Mouse (Mus musculus) layer of hippocampus, adult 9-11 months (tissue): ENCODE results near the gene Fbxl14.
"Not testable (repeated sequence)": the region's sequence is repeated elsewhere in the genome, so short reads cannot be mapped to it uniquely, and the experiment has no call there.

Source experiments
- DNase-seq: peaks from one replicate; pipeline ENCODE4 v3.0.0; 2022

Fbxl14 gene

GRCm38 (mm10) chr6:119479343-119479875, at the start of gene Fbxl14:
Gene Fbxl14, plus strand, starts transcription at chr6:119479668.
- peak; percentile 37 for DNase-seq

DNA sequence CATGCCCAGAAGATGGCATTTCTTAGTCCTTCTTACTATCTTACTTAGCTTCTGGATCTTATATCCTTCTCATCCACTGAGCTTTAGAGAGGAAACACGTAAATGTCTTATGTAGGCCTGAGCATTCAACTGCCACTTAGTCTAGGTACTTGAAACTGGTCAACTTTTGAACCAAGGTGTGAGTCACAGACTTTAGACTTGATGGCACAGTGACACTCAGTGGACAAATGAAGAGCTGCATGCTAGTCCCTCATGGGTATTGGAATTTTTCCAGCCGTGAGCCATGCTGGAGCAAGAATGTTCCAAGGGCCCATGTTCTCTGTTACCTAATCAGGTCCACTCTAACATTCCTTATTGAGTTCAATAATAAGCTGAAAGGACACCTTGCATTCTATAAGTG, 49.0 kb upstream of the Fbxl14 start:
- no peak for DNase-seq

GRCm38 (mm10) chr6:119431751-119432324, 47.6 kb upstream of the Fbxl14 start:
- DNase-seq, result no peak

GRCm38 (mm10) chr6:119434394-119434793, 45.1 kb upstream of the Fbxl14 start:
- no peak for DNase-seq

GRCm38 (mm10) chr6:119437894-119438761, 41.3 kb upstream of the Fbxl14 start:
- no peak for DNase-seq

DNA sequence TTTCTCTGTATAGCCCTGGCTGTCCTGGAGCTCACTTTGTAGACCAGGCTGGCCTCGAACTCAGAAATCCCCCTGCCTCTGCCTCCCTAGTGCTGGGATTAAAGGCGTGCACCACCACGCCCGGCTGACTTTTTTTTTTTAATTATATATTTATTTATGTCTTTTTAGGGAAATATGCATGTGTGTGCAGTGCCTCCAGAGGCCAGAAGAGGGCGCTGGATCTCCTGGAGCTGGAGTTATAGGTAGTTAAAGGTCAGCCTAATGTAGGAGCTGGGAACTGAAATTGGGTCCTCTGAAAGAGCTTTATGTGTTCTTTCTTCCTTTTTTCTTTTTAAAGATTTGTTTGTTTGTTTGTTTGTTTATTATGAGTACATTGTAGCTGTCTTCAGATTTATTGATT, 36.7 kb upstream of the Fbxl14 start:
- DNase-seq, result not testable (repeated sequence)

- peak; percentile 68 for DNase-seq
Measured at GRCm38 (mm10) chr6:119443742-119444645, 35.5 kb upstream of the Fbxl14 start.

DNA sequence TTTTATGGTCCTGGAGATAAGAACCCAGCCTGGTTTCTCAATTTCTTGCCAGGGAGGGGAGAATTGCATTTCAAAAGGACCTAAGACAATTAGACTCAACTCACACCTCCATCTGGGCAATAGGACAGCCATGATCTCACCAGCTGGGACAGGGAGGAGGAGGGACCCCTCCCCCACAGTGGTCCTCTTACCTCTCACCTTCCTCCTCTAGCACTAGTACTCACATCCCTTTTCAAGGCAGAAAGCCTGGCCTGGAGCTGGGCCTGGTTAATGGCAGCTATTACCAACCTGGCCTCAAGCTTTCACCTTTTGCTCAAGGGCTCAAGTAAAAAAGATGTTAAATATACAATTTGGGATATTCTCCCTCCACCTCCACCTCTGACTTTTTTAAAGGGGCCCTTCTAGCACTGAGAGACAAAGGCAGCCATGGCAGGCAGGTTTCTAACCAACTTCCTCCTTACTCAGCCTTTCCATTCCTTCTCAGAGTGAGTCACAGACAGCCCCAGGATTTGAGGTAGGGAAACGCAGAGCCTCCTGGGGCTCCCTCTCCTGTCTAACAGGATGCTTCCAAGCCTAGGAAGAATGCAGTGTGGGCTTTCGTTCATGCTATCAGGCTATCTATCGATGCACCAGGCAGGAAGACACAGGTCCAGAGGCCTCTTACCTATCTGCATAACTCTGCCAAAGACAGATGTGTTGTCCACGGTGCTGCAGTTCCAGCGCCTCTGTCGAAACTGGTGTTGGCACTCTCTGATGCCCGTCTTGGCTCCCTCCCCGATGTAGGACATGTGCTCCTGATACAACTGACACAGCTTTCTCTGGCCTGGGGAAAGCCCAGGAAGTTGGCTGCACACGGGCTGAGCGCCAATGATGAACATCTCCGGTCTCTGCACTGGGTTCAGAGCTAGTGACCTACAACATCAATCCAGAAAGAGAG, 33.5 kb upstream of the Fbxl14 start:
- no peak for DNase-seq

GRCm38 (mm10) chr6:119448321-119449059, 31.0 kb upstream of the Fbxl14 start:
- DNase-seq, result no peak

- DNase-seq, result no peak
Measured at GRCm38 (mm10) chr6:119449060-119449499, 30.4 kb upstream of the Fbxl14 start.

GRCm38 (mm10) chr6:119450965-119451943, 28.2 kb upstream of the Fbxl14 start:
- DNase-seq, result no peak

- peak; percentile 60 for DNase-seq
Measured at GRCm38 (mm10) chr6:119451981-119452499, 27.4 kb upstream of the Fbxl14 start.

DNA sequence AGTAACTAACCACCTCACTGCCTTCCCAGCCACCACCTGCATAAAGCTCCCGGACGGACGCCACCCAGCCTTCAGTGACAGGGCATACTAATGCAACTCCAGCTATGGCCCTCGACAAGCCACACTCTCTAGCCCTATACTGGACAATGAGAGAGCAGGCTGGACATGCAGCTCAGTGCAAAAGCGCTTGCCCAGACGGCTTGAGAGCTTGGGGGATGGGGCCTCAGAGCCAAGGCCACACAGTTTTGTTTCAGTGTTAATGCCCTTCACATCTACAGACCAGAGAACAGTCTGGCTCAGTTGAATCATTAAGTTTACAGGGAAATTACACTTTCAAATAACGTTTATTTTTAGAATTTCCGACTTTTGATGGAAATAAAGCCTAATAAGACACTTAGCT, 21.3 kb upstream of the Fbxl14 start:
- DNase-seq, result no peak

DNA sequence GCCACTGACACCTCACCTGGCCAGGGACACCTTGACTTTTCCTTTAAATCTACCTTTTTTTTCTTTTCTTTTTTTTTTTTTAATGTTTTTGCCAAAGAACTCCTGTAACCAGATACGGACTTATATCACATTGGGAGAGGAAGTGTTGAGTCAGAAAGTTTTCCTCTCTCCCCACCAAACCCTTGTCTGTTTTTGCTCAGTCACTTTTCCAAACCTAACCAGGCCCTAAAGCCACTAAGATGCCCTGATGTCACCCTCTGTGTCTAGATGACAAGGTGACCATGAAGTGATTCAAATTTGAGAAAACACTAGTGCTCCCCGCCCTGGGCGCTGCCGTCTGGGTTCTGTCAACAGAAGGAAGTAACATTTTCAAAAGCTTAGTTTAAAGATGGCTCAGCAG, 20.4 kb upstream of the Fbxl14 start:
- DNase-seq, result no peak

DNA sequence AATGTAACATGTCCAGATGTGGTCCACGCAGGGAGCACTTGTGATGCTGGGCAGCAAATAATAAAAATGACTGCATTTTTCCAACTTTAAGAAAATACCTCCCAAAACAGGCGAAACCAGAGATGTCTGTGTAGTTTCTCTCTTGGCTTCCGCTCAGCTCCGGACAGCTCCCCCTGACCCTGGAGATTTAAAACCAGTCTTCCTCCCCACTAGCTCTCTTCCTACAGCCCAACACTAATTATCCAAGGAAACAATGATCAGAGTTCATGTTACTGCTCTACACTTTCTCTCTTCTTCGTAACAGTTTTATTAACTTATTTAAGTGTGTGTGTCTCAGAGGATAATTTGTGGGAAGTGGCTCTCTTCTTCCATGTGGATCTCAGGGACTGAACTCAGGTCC, 19.1 kb upstream of the Fbxl14 start:
- no peak for DNase-seq

- DNase-seq, result no peak
Measured at GRCm38 (mm10) chr6:119466161-119466560, 13.3 kb upstream of the Fbxl14 start.

DNA sequence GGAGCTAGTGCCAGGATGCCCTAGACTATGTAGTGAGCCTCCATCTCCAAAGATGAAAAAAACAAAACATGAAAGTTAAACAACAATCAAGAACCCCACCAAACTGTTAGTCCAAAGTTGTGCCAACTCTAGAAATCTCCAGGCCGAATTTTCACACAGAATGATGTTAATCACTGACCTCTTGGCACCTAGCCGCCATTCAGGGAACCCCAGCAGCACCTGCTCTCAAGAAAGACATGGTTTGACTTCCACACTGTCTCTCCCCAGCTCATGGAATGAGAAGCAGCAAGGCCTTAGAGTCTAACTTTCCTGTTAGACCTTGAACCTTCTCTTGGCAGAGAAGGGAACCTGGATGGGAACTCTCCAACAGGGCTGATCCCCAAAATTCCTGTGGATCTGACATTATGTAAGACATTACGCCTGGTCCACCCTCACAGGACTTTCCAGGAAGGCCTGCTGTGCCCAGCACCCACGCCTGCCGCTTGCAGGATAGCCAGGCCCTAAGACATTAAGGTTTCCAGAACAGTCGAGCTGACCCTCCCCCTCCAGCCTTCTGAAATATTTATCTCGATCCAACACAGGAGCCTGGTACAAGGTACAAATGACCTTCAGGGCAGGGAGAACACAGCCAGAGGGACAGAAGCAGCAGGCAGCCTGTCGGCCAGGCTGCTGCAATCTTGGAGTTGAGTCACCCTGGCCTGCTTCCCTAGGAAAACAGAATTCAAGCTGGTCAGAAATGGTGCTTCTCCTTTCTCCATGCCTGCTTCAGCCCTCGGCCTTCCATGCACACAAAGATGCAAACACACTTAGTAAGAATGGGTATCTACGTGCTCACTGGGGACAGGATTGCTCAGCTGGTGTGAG, 12.3 kb upstream of the Fbxl14 start:
- no peak for DNase-seq

GRCm38 (mm10) chr6:119467785-119468059, 11.7 kb upstream of the Fbxl14 start:
- no peak for DNase-seq

DNA sequence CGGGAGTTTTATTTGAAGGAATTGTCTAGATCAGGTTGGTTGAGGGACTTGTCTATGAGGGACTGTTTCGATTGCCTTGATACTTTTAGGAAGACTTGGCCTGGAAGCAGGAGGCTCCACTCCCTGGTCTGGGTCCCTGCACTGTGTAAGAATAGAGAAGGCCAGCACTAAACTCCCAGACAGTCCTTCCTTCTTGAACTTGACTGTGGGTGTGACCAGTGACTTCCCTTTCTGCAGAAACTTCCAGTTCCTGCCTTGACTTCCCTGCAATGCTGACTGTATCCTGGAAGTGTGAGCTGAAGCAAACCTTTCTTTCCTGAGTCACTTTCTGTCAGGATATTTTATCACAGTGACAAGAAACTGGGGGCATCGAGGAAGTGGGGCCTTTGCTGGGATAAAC, 8.7 kb upstream of the Fbxl14 start:
- DNase-seq, result no peak
